Mouse (Mus musculus) kidney, adult 18-20 months (tissue): ENCODE measurements around the gene Fbxo34.
A peak's percentile ranks its signal among the peaks of the same experiment; 100 is the strongest.

Experiments used
- DNase-seq: peaks from one replicate; pipeline ENCODE4 v3.0.0; 2021

Gene Fbxo34

GRCm38 (mm10) chr14:47473891-47474290 is 23.7 kb downstream of the Fbxo34 start:
- no peak for DNase-seq

- no peak for DNase-seq
These were observed 24.5 kb downstream of the Fbxo34 start for GRCm38 (mm10) chr14:47474571-47475254.

DNA sequence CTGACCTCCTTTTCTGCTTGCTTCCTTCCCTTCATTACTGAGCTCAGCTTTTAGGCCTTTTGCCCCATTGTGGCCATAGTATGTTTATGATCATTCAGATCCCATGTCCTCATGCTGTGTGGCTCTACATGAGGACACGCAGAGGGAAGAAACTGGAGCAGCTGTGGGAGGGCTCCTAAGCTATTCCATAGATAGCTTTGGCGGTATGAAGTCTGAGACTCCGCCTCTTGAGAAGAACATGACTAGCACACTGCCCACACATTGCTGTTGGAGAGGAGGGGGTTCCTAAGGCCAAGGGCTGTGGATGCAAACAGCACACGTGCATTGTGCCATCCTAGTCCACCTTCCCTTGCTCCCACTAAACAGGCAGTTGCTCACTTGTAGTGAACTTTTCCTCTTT is 26.0 kb downstream of the Fbxo34 start:
- DNase-seq: no peak

DNA sequence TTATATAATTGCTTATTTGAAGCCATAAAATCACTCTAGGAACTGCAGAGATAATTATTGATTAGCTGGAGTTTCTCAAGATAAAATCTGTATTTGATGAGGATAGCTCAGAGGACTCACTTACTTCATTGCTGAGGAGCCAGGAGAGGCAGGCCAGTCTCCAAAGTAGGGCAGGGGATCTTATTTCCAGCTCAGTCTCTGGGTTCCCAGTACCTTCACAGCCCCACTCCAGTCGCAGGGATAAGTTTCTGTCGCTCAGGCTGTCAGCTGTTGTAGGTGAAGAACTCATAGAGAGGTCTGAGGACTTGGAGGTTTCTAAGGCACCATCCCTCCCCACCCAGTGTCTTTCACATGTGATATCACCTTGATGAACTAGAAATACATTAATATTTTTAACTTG is 27.5 kb downstream of the Fbxo34 start:
- DNase-seq: no peak

DNA sequence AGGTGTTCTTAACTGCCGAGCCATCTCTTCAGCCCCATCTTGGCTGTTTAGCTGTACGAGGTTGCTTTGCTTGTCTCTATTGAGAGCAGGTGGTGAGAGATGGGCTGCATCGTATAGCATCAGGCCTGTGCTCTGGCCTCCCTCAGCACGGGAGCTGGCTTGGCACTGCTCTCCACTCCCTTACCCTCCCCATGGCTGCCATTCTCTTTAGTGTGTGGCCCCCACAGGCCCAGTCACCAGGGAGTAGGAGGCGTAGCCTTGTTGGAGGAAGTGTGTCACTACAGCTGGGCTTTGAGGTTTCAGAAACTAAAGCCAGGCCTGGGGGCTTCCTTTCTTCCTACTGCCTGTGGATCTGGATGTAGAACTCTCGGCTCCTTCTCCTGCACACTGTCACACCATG is 32.0 kb downstream of the Fbxo34 start:
- DNase-seq: no peak

DNA sequence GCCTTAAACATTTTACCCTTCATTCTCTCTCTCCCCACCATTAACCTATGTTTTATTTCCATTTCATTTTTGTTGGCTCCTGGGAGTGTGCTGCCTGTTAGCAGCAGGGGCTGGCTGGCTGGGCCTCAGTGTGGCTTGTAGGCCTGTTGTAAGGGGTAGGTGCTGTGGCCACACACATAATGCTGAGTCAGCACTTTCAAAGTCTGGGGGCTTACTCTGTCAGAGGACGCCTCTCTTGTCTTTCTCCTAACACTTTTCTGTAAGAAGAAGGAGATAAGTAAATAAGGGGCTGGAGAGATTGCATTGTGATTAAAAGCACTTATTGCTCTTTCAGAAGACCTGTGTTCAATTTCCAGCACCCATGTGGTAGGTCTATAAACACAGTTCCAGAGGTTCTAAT is 32.9 kb downstream of the Fbxo34 start:
- DNase-seq: no peak

GRCm38 (mm10) chr14:47488732-47489131 is 38.5 kb downstream of the Fbxo34 start:
- no peak for DNase-seq

DNA sequence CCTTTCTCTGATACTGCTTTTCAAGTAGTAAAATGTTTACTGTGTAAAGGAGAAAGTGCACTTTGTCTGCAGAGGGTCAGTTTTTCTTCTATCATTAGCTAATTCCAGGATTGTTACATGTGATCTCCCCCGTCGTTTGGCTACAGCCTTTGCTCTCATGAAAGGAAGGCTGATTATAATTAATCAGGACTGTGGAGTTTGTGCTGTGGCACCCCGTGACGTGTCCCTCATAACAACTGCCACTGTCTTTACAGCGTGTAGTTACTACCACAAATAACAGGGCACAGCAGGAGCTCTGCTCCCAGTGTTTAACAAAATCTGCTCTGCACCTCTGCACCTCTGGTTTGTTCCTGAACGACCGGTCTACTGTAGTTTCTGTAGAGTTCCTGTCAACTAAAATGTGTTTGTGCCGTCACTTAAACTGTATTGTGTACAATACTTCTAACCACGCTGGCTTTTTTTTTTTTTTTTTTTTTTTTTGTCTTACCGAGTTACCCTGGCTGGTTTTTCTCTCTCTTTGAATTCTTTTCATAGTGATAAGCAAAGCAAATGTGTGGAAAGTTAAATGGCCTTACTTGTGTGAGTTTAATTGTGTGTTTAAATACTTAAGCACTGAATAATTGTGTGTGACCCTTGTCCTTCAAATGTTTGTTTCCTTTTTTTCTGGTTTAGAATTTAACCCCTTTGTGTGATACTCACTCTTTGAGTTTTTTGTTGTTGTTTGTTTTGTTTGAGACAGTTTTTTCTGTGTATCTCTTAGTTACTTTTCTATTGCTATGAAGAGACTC is 39.3 kb downstream of the Fbxo34 start:
- peak; percentile 18 for DNase-seq

DNA sequence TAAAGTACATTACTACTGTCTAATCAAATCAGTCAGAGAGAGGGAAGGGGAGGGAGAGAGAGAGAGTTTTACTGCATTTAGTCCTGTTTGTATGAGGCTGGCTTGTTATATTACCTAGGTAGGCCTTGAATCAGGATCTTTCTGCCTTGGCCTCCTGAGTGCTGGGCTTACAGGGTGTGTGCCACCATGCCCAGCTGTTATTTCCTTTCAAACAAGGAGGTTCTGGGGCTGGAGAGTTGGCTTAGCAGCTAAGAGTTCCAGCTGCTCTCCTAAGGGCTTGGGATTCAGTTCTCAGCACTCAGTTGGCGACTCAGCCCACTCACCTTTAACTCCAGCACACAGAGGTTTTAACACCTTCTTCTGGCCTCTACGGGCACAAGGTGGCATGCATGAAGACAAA is 40.5 kb downstream of the Fbxo34 start:
- no peak for DNase-seq

GRCm38 (mm10) chr14:47493592-47494361 is 43.6 kb downstream of the Fbxo34 start:
- no peak for DNase-seq

DNA sequence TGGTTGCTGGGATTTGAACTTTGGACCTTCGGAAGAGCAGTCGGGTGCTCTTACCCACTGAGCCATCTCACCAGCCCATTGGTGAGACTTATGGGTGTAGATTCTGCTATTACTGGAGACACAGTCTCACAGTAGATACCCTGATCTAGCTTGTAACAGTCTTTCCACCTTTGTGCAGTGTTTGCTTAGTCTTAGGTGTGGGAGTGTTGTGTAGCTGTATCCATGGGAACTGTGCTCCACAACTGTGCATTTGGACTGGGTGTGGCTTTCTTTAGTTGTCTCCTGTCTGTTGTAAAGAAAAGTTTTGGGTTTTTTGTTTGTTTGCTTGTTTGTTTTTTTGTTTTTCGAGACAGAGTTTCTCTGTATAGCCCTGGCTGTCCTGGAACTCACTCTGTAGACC is 45.7 kb downstream of the Fbxo34 start:
- DNase-seq: no peak

DNA sequence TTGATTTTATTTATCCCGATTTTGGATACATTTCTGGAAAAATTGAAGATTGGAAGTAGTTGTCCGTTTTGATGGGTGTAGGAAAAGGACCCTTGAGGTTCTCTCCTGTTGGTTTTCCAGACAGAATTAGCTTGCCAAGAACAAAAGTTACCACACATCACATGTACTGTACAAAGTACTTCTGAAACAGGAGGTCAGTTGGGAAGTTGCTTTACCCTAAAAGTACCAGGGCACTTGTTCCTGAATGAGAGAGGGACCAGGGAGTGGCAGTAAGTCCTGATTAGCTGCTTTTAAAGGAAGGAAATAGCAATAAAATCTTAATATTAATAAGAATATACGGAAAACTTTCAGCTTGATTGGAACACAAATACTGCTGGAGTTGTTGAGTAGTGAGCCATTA is 46.9 kb downstream of the Fbxo34 start:
- no peak for DNase-seq

DNA sequence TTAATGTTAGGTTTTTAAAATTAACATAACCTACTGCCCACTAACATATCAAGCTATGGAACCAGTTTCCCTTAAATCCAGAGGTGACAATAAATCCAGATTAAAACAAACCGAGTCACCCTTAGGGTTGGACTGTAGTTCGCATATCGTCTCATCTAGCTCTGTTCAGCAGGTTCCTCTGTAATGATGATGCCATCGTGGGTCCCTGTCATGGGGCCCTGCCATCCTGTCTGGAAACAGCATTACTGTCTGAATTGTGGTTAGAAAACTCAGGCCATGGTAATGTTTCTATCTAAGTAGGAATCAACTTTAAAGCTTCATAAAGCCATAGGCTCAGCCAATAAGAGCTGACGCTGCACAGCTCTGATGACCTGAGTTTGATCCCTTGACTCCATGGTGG is 48.4 kb downstream of the Fbxo34 start:
- DNase-seq: no peak

DNA sequence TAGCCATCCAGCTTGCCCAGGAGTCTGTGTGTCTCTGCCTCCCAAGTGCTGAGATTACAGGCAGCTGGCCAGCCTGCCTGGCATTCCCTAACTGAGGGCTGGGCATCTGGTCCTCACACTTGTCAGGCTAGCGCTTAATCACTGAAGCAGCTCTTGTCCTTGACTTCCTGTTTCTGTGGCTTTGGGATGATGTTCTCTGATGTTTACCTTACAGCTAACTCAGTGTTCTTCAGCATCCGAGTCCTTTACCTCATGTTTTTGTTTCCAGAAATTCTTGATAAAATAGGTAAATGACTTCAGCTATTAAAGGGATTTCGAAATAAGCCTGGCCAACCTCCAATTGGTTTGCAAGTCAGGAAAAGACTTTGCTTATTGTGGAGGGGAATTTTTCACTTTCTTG is 53.8 kb downstream of the Fbxo34 start:
- DNase-seq: no peak

DNA sequence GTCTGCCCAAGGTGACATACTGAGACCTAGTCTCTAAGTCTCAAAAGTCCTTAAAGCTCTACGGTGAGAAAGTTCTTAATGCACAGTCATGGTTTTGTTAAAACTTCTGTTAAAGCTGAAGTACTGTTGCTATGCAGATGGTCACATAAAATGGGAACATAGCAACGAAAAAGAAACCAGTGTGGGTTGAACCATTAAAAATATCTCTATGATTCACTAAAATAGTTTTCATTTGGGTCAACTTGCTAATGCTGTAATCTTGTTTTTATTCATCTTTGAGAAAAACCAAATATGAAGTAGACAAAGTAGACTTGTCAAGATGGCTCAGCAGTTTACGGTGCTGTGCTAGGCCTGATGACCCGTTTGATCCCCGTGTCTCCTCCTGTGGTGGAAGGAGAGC is 56.5 kb downstream of the Fbxo34 start:
- no peak for DNase-seq

DNA sequence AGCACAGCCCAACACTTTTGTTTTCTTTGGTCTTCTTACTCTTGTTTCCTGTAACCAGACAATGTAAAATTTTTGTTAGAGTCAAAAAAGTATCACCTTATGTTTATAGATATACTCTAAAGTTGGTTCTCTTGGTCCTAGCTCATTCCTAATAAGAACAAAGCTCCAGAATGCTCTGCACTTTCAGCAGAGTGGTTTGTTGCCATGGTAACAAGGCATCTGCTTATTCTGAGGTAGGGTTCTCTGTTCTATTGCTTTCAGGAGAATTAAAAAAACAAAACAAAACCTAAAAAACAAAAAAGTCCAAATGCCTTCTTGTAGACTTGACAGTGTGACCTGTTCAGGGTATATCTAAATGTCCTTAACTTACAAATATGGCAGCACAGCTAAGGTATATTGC is 57.8 kb downstream of the Fbxo34 start:
- DNase-seq: no peak

GRCm38 (mm10) chr14:47510244-47510643 is 60.0 kb downstream of the Fbxo34 start:
- no peak for DNase-seq

DNA sequence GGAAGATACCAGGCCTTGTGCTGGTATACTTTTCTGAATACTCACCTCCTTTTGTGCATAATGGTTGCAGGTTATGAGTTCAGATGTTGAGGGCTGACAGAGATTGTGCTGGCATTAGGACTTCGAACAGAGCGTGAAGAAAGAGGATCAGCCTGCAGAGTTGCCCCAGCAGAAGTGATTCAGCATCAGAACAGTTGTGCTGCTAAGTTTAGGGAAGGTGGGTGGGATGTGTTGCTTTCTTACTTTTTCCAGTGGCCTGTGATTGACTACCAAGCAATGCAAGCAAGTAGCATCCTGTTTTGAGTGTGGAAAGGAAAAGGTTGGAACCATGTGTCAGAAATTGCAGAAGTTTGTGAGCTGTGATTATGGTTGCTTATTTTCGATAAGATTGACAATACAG is 63.4 kb downstream of the Fbxo34 start:
- DNase-seq: no peak

GRCm38 (mm10) chr14:47514816-47515453 is 64.7 kb downstream of the Fbxo34 start:
- peak; percentile 32 for DNase-seq

DNA sequence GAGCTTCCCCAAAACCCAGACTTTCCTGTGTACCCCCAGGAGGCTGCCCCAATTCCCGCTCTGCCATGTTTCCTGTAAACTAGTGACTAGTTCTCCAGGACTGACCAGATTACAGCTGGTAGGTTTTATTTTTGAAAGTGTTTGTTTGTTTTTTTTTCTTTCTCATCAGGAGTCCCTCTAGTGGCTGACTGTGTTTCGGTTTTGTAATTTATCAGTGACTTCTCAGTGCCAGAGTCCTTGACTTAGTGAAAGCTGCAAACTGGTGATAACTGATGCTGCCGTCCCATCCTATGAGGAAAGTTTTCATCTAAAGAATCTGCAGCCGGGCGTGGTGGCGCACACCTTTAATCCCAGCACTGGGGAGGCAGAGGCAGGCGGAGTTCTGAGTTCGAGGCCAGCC is 65.4 kb downstream of the Fbxo34 start:
- DNase-seq: no peak

GRCm38 (mm10) chr14:47516755-47517154 is 66.5 kb downstream of the Fbxo34 start:
- no peak for DNase-seq

DNA sequence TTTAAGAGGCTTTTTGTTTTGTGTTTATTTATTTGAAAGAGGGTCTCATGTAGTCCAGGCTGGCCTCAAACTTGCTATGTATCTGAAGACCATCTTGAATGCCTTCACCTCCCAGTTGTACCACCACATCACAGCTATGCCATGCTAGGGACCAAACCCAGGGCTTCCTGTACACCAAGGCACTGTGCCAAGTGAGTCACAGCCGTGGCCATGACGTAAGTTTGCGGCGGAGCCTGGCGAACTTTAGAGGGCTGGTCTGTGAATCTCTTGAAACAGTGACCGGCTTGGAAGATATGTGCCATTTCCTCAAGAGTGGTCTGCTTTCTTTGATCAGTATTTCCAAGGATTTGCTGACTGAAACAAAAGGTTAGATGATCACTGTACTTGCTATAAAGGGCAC is 68.4 kb downstream of the Fbxo34 start:
- no peak for DNase-seq

DNA sequence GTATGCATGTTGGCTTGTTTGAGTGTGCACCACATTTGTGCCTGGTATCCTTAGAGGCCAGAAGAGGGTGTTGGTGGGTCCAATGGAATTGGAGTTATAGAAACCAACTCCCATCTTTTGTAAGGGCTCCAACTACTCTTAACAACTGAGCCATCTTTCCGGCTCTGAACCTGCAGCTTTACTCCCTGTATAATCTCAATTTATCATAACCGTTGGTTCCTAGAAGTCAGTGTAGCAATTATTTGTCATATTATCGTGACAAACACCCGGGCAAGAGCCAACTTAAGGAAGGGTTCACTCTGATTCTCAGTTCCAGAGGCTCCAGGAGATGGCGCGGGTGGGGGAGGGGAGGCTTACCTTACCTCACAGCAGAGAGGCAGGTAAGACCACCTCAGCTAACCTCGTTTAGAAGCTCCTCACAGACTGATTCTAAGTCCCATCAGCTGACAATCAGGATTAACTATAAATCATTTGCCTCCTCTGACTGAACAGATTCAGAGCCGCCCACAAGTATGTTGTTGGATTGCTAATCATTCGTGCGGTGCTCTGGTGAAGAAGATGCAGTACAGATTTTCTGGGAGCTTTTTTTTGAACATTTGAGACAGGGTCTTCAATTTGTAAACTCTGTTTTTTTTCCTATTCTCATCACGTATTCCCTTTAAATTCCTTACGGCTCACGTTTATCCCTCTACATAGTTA is 70.7 kb downstream of the Fbxo34 start:
- DNase-seq: no peak
